Mouse (Mus musculus): ENCODE results near the gene Rin1.

Rin1 gene

DNA sequence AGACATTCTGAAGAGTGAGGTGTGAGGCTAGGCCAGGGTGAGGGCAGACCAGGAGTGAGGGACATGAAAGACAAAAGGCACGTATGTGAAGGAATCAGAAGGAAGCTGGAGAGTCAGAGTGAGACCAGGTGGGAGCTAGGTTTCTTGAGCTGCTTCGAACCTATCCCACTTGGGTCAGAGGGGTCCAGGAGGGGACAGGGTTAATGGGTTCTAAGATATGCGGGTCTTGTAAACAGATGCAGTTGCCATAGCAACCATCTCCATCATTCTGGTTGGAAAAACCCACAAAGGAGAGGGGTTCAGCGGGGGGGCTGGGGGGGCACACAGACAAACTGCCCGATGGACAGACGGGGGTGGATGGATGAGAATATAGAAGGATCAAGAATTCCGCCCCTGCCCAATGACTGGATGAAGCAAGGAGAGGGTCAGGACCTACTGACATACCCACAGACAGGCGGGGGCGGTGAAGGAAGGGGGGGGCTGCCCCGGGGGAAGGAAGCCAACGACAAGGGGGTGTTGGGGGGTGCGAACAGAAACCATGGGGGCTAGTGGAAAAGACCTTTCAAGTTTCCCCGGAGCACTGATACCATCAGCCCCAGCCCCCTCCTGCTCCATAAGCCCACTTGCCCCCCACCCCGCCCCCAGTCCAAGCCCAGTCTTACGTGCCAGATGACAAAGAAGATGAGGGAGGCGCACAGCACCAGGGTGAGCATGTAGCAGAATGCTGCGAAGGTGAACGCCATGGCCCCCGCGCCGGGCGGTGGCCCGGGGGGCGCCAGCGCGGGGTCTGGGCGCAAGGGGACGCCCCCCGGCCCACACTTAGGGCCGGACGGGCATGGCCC is 47.5 kb downstream of the Rin1 start:
- no peak for DNase-seq

DNA sequence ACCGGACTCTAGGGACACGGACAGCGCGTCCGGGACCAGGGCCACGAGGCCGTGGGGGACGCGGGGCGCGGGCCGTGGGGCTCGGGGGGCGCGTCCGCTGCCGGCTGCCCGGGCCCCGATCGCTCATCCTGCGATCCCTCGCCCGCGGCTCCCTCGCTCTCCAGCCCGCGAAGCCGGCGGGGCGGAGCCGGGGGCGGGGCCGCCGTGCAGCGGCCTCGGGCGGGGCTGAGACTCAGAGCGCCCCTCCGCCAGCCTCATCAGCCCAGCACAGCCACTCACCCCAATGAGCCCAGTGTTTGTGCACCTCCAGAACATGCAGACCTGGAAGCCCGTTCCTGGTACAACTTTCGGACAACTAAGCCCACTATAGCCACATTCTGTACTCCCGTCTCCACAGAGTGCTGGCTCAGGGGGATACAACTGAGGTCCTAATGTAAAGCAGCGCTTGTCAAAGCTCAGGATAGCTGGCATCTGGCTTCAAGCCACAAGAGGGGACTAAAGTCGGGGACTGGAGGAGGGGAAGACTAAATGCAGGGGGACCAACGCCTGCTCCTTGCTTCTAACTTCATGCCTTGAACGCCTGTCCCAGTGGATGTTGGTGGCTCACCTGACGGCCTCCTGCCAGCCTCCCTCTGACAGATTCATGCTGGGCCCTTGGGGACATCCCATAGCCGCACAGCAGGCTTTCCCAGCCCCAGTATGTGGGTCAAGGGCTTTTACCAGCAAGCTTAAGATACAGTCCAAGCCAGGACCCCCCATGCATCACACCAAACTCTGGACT is 48.3 kb downstream of the Rin1 start, which contains the start of gene Cnih2:
Gene Cnih2, minus strand, starts transcription at position 159 of the 781 bp plus-strand sequence.
- peak; percentile 83 for DNase-seq

DNA sequence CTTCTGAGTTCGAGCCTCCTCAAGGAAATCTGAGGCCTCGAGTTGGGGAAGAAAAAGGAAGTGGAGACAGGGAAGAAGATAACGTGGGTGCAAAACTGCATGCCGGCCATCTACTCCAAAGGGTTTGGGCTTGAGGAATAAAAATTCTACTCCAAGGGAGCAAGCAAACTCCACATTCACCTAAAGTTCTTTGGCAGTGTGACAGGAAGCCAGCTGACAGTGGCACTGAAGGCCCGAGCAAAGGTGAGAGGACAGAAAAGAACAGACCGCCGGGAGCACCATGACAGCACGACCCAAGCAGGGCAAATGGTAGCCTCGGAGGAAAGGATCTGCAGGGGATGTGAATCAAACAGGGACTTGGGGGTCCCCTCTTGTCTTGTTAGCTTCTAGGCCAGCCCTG is 55.8 kb downstream of the Rin1 start:
- no peak for DNase-seq

Data from thymus, postnatal 4 days (tissue).